Mouse (Mus musculus): ENCODE data around the gene Gm7544.
A peak's percentile ranks its signal among the peaks of the same experiment; 100 is the strongest.
"Not testable (repeated sequence)": the region's sequence is repeated elsewhere in the genome, so short reads cannot be mapped to it uniquely, and the experiment has no call there.

Gm7544 gene

DNA sequence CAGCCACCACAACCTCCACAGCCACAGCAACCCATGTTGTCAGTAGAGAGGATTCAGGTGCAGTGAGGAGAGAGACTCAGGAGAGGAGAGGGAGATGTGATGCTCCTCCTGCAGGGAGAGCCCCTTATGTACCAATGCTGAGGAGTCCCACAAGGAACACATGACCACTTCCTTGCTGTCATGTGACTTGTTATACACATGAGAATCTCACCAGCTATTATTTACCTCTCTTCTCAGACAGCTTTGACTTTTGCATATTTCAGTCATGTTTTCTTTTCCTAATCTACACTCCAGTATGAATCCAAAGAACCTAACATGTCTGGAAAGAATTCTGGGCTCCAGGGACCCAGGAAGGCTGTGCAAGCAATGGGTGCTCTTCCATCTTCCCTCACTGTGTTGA, at the start of gene Gm7544:
TSS of gene Gm7544 (minus strand) at position 101 of the 400 bp plus-strand sequence.
- DNase-seq (ENCODE audit: low read depth, low spot score), result not testable (repeated sequence)

DNA sequence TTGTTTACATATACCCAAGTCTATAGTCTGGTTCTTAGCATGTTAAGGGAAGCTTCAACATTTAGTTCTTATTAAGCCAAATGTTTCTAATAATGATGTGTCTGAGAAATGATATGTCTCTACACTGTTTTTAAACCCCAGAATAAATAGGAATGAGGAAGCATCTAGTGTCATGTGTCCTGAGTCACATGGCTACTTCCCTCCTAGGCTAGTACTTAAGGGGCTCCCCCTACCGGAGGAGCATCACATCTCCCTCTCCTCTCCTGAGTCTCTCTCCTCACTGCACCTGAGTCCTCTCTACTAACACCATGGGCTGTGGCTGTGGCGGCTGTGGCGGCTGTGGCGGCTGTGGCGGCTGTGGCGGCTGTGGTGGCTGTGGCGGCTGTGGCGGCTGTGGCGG, 44.5 kb upstream of the Gm7544 start, which contains the start of gene Gm47959:
TSS of gene Gm47959 (plus strand) at position 243 of the 400 bp plus-strand sequence.
- DNase-seq (ENCODE audit: low read depth, low spot score), result not testable (repeated sequence)

DNA sequence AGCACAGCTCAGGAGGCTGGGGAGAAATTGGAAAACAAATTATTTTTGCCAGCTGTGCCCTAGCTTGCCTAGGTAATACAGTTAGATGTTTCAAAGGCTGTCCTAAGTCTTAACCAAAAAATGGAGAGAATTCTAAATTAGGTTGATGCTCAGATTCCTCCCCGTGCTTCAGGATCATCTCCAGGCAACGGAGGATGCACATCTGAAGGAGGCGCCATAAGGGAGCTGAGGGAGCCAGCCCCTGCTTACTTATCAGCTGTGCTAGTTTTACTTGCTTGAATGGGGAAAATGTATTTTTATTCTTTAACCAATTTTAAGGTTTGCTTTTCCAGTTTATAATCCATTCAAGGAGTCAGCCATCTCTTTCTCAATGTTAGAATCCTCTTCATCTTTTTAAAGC, 38.1 kb upstream of the Gm7544 start:
- no peak for DNase-seq (ENCODE audit: low read depth, low spot score)

DNA sequence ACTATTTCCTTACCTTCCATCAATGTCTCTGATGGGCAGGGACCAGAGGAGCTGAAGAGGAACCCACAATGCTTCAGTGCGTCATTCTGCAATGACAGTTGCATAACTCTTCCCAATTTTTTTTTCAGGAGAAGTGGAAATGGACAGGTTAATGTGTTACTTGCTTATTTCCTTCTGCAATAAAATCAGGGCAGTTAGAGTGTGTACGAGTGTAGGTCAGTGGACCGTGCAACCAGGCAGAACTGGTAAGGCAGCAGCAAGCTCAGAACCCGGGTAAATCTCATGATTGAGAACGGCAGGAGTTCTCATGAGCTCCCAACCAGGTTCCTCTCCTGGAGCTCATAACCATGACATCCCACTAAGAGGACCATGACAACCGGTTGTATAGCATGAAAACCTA, 36.3 kb upstream of the Gm7544 start:
- DNase-seq (ENCODE audit: low read depth, low spot score), result no peak

DNA sequence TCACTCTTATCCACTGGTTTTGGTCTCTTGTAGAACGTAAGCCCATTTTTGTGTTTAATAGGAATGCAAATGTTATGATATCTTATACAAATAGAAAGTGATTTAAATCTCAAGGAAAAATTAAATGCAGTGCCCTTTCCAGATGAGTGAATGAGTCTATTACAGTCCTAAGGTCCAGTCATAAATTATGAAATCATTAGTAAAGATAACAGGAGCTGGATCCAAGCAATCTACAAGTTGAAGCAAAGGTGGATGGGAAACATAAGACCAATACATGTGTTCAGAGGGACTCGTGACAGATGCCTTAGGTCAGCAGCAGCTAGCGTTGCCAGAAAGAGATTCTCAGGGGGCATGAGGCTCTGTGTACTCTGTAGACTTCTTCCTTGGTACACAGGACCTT, 35.8 kb upstream of the Gm7544 start:
- no peak for DNase-seq (ENCODE audit: low read depth, low spot score)

DNA sequence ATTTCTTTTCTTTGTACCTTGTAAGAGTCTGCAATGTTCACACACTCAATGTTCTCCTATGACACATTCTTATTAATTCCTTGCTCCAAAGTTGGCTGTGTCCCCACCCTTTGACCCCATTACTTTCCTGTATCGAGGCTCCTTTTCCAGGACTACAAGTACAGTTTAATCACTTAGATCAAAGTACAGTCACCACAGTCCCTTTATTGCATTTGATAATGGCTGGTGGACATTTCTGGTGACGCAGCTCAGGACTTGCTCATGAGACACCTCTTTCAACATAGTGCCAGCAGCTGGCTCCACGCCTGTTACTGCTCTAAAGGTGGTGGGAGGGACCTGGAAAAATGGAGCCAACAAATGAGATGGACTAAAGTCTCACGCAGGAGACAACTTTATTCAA, 35.2 kb upstream of the Gm7544 start:
- DNase-seq (ENCODE audit: low read depth, low spot score), result no peak

DNA sequence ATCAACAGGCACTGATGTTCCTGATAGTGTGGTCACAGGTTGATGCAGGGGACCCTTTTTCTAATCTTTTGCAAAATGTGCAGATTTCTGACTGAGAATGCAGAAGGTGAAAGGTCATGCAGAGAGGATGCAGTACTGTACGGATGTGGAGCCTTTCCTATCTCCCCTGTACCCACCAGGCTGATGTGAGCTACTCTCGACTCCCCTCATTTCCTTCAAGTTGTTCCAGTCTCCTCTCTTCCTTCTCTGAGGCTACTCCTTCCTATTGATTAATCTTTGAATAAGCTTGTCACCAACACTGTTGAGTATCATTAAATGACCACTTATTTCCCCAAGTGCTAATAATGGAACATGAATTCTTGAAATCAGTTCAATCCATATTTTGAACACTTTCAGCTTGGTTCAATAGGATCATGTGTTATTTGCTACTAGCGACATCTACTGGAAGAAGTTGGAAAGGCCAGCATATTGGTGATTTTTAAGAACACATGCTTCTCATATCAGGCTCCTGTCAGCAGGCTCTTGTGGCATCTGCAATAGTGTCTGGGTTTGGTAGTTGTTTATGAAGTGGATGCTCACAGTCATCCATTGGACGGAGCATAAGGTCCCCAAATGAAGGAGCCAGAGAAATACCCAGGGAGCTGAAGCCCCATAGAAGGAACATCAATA, 31.9 kb upstream of the Gm7544 start:
- peak; percentile 47 for DNase-seq (ENCODE audit: low read depth, low spot score)

DNA sequence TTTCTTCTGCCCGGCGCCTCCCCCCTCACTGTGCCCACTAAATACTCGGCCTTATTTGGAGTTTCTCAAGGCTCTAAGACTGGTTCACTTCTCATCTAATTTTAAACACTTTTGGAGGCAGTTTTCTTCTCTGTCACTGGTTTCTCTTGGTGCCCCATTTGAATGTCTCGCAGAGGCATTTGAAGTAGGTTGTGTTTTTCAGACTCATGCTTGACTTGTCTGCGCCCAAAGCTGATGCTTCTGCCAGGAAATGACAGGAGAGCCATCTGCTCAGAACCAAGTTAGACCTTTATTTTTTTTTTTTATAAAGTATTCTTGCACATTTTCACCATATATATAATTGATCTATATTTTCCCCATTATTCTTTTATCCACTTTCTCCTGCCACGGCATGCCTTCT, 30.9 kb upstream of the Gm7544 start:
- no peak for DNase-seq (ENCODE audit: low read depth, low spot score)

DNA sequence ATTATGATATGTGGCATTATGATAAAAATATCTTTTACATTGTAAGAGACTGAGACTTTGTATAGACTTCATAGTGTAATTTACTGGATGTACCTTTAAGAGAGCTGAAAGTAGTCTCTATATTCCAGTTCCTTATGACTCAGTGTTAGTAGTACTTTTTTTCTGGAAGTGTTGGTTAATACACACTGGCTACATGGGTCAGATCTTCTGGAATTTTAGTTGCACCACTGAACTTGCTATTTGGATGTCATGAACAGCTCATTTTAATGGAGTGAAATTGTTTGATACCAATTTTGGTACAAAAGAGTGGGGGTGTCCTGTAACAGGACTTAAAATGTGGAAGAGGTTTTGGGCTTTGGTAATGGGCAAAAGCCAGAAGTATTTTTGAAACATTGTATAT, 22.0 kb upstream of the Gm7544 start:
- no peak for DNase-seq (ENCODE audit: low read depth, low spot score)

DNA sequence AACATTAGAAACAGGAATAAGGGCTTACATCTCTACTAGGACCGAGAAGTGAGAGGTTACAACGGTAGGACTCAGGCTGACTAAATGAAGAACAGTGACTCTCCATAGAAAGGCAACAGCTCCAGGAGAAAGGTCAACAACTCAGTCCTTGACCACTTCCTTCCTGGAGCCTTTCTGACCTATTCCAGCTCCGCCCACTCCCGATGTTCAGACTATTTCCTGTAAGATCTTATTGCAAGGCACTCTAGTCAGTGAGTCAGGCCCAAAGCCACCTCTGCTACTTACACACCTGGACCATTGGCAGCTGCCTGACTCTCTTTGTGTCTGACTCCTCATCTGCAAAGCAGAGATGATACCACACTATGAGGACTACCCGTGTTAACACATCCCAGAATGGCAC, 19.9 kb upstream of the Gm7544 start:
- no peak for DNase-seq (ENCODE audit: low read depth, low spot score)

DNA sequence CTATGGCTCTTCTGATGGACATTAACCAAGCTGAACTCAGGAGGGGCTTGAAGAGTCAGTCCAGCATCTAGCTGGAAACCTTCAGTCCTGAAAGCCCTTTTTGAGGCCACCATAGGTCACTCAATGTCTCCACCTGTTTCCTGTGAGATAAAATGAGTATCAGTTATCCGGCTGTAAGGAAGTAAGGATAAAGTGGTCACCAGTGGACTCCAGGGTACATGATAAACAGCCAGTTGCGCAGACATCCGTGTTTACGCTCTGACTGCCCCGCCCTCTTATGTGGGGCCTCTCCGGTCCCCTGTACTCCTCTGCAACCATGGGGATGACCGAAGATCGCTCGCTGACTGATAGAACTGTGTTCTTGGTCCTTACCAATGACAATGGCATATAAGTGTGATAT, 18.5 kb upstream of the Gm7544 start:
- no peak for DNase-seq (ENCODE audit: low read depth, low spot score)

DNA sequence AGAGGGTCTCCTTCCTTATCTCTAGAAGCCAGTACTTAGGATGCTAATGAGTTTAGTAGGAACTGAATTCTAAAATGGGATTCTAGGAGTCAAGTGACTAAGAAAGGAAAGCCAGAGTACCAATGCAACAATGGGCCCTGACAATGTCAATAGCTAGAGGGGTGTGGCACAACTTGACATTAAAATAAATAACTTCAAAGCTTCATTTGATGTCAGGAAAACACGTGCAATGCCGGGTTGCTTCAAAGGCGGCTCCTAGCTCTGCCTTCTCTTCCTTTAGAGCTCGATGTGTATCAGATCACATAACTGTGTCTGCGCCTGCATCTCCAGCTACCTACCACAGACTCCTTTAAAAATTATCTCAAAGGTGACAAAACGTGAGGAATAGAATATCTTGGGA, 18.1 kb upstream of the Gm7544 start:
- no peak for DNase-seq (ENCODE audit: low read depth, low spot score)

DNA sequence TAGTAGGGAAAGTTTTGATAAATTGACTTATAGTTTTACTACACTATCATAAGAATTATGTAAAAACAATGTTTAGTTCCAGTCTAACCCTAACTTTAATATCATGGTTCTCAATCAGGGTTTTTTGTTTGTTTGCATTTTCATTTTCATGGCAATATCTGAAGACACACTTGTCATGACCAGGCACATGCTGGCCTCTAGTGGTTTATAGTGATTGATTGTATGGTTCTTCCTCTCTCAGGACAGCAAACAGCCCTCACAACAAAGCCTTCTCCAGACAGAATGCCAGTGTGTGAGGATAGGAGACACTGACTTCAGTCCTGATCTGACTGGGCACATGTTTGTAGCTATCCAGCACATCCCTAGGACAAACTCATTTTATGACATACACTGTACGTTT, 17.4 kb upstream of the Gm7544 start:
- DNase-seq (ENCODE audit: low read depth, low spot score), result no peak

DNA sequence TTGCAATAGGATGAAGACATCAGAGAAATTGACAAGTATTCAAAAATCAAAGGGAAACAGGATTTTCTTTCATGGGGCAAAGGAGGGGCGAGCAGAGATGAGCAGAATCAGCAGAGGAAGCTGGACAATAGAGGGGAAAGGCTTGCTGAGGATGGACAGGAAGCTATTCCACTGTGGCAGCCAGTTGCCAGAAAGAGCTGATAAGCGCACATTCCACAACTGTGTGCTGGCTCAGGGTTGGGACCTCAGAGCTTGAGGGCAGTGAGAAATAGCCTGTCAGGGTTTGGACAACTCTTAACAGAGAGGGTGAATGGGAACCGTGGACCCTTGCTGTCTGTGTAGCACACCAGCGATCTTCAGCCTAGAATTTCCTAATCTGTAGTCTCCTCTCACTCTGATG, 16.2 kb upstream of the Gm7544 start:
- DNase-seq (ENCODE audit: low read depth, low spot score), result no peak

DNA sequence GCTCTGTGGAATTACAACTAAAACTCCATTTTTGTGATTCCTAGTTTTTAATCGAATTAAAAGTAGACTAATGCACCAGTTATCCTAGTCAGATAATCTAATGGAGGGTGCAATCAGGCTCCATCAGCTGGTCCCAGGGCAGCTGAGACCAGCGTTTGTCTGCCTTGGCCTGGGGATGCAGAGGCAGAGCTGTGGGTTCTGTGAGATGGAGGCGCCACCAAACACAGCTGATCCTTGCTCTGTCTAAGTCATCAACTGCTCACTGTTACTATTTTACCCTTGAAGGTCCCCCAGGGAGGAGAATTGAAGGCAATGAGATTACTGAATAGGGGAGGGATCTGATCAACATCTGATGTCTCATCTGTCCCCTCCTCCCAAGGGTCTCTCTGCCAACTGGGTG, 10.6 kb upstream of the Gm7544 start:
- DNase-seq (ENCODE audit: low read depth, low spot score), result no peak

DNA sequence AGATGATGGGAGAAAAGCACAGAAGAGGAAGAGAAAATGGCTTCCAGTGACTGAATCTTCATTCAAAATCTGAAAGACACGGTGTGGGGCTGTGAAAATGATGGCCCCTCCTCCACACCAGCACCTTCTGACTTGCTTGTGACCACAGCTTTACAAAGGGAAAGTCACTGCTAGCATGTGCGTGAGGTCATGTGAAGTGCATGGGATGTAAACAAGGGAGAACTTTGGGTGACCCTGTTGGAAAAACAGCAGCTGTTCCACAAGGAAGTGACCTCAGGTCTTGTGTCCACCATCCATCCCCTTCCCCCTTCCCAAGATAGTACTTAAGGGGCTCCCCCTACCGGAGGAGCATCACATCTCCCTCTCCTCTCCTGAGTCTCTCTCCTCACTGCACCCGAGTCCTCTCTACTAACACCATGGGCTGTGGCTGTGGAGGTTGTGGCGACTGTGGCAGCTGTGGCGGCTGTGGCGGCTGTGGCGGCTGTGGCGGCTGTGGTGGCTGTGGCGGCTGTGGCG, 4.1 kb upstream of the Gm7544 start, which contains the start of gene Gm47955:
TSS of gene Gm47955 (plus strand) at position 417 of the 516 bp plus-strand sequence.
- DNase-seq (ENCODE audit: low read depth, low spot score), result no peak

DNA sequence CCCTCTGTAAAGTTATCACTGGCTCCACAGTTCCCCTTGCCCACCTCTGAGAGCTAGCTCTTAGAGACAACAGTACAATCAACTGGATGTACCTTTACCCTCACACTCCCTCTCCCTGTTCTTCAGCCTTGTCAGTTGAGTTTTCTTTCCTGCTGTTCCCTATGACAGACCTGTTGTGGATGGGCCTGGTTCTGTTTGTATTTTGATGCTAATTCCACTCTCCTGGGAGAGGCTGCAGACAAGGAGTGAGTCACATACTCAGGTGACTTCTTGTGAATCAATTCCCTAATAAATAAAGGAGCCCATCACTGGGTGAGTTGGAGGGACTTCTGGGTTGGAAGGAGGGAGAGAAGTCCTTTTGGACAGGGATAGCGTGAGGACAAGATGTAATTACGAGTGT, 7.2 kb downstream of the Gm7544 start:
- no peak for DNase-seq (ENCODE audit: low read depth, low spot score)

DNA sequence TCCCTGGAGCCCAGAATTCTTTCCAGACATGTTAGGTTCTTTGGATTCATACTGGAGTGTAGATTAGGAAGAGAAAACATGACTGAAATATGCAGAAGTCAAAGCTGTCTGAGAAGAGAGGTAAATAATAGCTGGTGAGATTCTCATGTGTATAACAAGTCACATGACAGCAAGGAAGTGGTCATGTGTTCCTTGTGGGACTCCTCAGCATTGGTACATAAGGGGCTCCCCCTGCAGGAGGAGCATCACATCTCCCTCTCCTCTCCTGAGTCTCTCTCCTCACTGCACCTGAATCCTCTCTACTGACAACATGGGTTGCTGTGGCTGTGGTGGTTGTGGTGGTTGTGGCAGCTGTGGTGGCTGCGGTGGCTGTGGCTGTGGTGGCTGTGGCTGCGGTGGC, 9.8 kb downstream of the Gm7544 start:
- DNase-seq (ENCODE audit: low read depth, low spot score), result not testable (repeated sequence)

DNA sequence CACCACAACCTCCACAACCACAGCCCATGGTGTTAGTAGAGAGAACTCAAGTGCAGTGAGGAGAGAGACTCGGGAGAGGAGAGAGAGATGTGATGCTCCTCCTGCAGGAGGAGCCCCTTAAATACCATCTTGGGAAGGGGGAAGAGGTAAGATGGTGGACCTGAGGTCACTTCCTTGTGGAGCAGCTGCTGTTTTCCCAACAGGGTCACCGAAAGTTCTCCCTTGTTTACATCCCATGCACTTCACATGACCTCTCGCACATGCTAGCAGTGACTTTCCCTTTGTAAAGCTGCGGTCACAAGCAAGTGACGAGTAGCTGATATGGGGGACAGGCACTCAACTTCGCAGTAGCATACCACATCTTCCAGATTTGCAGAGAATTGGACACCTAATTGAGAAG, 12.5 kb downstream of the Gm7544 start, which contains the start of gene A030003K21Rik:
TSS of gene A030003K21Rik (minus strand) at position 94 of the 400 bp plus-strand sequence.
- DNase-seq (ENCODE audit: low read depth, low spot score), result not testable (repeated sequence)

DNA sequence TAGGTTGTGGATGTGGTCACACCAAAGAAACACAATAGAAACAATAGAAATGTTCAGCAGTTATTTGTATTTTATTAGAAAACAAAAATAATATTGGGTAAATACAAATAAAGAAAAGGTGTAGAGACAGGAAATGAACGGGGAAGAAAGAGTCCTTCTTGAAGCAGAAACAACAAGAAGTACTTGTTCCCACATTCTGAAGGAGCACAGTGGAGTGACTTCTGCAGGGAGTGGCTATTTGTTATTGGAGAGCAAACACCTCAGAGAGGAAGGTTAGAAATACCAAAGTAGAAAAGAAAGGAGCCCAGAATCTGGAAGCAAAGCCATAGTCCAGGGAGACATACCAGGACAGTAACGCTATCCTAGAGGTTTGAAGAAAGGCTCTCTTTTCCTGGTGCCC, 13.3 kb downstream of the Gm7544 start:
- DNase-seq (ENCODE audit: low read depth, low spot score), result not testable (repeated sequence)

DNA sequence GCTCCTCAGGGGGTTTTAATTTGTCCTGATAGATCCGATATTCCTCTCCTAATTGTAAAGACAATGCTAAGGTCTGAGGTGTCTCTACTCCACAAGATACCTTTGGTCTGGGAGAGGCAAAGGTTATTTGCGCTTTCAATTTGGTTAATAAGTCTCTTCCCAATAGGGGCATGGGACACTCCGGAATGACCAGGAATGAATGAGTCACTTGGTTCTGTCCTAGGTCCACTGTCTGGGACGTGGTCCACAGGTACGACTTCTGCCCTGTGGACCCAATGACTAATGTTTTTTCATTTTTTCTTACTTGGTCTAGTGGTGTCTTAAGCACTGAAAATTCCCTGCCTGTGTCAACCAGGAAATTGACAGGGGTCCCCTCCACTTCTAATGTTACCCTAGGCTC, 17.1 kb downstream of the Gm7544 start:
- no peak for DNase-seq (ENCODE audit: low read depth, low spot score)

DNA sequence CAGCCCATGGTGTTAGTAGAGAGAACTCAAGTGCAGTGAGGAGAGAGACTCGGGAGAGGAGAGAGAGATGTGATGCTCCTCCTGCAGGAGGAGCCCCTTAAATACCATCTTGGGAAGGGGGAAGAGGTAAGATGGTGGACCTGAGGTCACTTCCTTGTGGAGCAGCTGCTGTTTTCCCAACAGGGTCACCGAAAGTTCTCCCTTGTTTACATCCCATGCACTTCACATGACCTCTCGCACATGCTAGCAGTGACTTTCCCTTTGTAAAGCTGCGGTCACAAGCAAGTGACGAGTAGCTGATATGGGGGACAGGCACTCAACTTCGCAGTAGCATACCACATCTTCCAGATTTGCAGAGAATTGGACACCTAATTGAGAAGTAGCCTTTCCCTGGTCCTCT, 24.5 kb downstream of the Gm7544 start, which contains the start of gene Gm6217:
TSS of gene Gm6217 (minus strand) at position 74 of the 400 bp plus-strand sequence.
- not testable (repeated sequence) for DNase-seq (ENCODE audit: low read depth, low spot score)

DNA sequence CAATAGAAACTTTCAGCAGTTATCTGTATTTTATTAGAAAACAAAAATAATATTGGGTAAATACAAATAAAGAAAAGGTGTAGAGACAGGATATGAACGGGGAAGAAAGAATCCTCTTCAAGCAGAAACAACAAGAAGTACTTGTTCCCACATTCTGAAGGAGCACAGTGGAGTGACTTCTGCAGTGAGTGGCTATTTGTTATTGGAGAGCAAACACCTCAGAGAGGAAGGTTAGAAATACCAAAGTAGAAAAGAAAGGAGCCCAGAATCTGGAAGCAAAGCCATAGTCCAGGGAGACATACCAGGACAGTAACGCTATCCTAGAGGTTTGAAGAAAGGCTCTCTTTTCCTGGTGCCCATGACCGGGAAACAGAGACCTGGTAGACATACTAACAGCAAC, 25.3 kb downstream of the Gm7544 start:
- not testable (repeated sequence) for DNase-seq (ENCODE audit: low read depth, low spot score)

All from c-Kit-negative CD71-positive TER-119-positive erythroid progenitor cells, embryonic 14.5 days (primary cell).